ENCODE assay signal across 8 mouse cellular contexts in the genomic region with DNA sequence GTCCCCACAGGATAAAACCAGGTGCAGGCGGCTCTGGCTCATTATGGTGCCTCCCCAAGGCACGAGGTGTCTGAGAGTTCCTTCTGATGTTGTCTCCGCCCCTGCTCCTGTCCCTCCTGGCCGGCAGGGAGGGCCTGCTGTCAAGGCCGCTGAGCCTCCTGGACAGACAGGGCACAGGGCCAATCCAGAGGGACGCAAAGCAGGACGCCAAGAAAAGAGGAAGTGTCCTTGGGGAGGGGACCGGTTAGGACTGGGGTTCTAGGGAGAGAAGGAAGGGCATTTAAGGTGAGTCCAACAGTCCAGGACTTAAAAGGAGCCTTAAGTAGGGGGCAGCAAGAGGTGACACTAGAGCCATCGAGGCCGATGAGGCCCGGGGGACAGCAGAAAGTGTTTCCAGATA. TPM values are rescaled to one million over a fixed set of nuclear protein-coding genes. Genes with fewer than 3 reads are reported as not detected.
DNase-seq lines count a peak whose midpoint lies in the region; ATAC-seq lines count a peak whose summit lies in the region.

No protein-coding gene starts in this region.

- H3K4me3 ChIP-seq in heart, embryonic 14.5 days (ENCODE audit: control insufficient read depth in 1 of 2, insufficient read depth in 1 of 2, low read depth in 1 of 2, low read length in 2 of 2) = peak overlapping the region; percentile 73 to 83
- H3K4me3 ChIP-seq in kidney, embryonic 16.5 days (ENCODE audit: low read length) = peak overlapping the region; percentile 73

- H3K4me2 ChIP-seq in heart, embryonic 14.5 days (ENCODE audit: low read length) = peak overlapping the region; percentile 99
- H3K4me2 ChIP-seq in kidney, embryonic 16.5 days (replicated peaks; ENCODE audit: low read depth, low read length) = peak overlapping the region; percentile 96

- WGBS in heart, embryonic 14.5 days = 3% methylated on average over 11 of the region's 11 CpGs
- WGBS in kidney, embryonic 16.5 days = 6% methylated on average over 11 of the region's 11 CpGs

- H3K27ac ChIP-seq in heart, embryonic 14.5 days (replicated peaks in 1 of 2; ENCODE audit: control insufficient read depth in 1 of 2, insufficient read depth in 1 of 2, low read depth in 2 of 2, low read length in 2 of 2) = peak overlapping the region; percentile 18 to 98; a peak in 3 of 4 replicates
- peak overlapping the region; percentile 47 for H3K27ac ChIP-seq in kidney, embryonic 16.5 days (ENCODE audit: low read length)

- peak; percentile 27 for DNase-seq in right cerebral cortex, postnatal 4 days
- no peak for DNase-seq in right cerebral cortex, postnatal 25 days
- DNase-seq in adrenal gland, postnatal 4 days (ENCODE audit: low spot score in 2 of 2) = peak; percentile 50 to 69
- DNase-seq in lung, postnatal 14 days = peak; percentile 88
- DNase-seq in splenic B cell, adult 2 months (ENCODE audit: low read depth, low spot score) = peak; percentile 47
- no peak for DNase-seq in left cerebral cortex, postnatal 36 days (ENCODE audit: low spot score in 2 of 2)

- 0 out of 2 replicates have a peak, but pooled peaks have one; percentile 11 for ATAC-seq in heart, embryonic 14.5 days (ENCODE audit: insufficient number of reproducible peaks, insufficient read depth, low FRiP score, low read depth)
- peak; percentile 22; the same call in 1 of the 2 replicates for ATAC-seq in kidney, embryonic 16.5 days (ENCODE audit: low FRiP score, low TSS enrichment)

- intact Hi-C loops in left cerebral cortex, postnatal 36 days (cut with DNase I) = loop anchor here (2.0 kb wide), 1 partner anchor 33 kb away; no protein-coding TSS in a partner anchor

- no peaks in the 10 kb centered on the region for H3K9me3 ChIP-seq in heart, embryonic 14.5 days (ENCODE audit: control insufficient read depth, low read length)
- no peaks in the 10 kb centered on the region for H3K9me3 ChIP-seq in kidney, embryonic 16.5 days (ENCODE audit: low read length)

- peak overlapping the region; percentile 87 for H3K9ac ChIP-seq in heart, embryonic 14.5 days (ENCODE audit: low read length)
- peak overlapping the region; percentile 41; the same call in 1 of the 2 replicates for H3K9ac ChIP-seq in kidney, embryonic 16.5 days (replicated peaks; ENCODE audit: low read length)

- H3K27me3 ChIP-seq in heart, embryonic 14.5 days (ENCODE audit: control insufficient read depth, insufficient read depth, low read length) = no peaks in the 10 kb centered on the region
- H3K27me3 ChIP-seq in kidney, embryonic 16.5 days (ENCODE audit: insufficient read depth, low read length) = no peaks in the 10 kb centered on the region; the same call in 1 of the 2 replicates
- no peaks in the 10 kb centered on the region for H3K27me3 ChIP-seq in splenic B cell, adult 2 months (ENCODE audit: control insufficient read depth, insufficient read depth, low read length, poor library complexity, severe bottlenecking)

- H3K36me3 ChIP-seq in heart, embryonic 14.5 days (ENCODE audit: control insufficient read depth, insufficient read depth, low read length) = no peaks in the 10 kb centered on the region
- H3K36me3 ChIP-seq in kidney, embryonic 16.5 days (ENCODE audit: insufficient read depth, low read length) = no peaks in the 10 kb centered on the region
- H3K36me3 ChIP-seq in splenic B cell, adult 2 months (ENCODE audit: control insufficient read depth, insufficient read depth, low read length, poor library complexity, severe bottlenecking) = no peaks in the 10 kb centered on the region

- peaks cover 25% of the 10 kb centered on the region in 2 experiments for H3K4me1 ChIP-seq in heart, embryonic 14.5 days (ENCODE audit: control insufficient read depth in 2 of 2, insufficient read depth in 2 of 2, low read length in 2 of 2)
- H3K4me1 ChIP-seq in kidney, embryonic 16.5 days (ENCODE audit: insufficient read depth, low read length) = peaks cover 32% of the 10 kb centered on the region

RNA-seq across cellular contexts. Expression of a gene that starts 0.5 kb away (rescaled TPM):
- 100 to 1,000 TPM; 225 to 242 TPM for total RNA-seq in adrenal gland, postnatal 4 days (2021)
- 29.2 and 34.9 TPM in 2 replicates for polyA plus RNA-seq in heart, embryonic 14.5 days (2014; fragmentation: Nextera tagmentation; extraction: Ambion mirVana)
- 44.5 and 46.4 TPM in 2 replicates for polyA plus RNA-seq in kidney, embryonic 16.5 days (2015; fragmentation: Nextera tagmentation; extraction: Ambion mirVana)
- total RNA-seq in left cerebral cortex, postnatal 36 days (2021) = 10 to 100 TPM; 25.5 to 31.1 TPM

RNA-seq across cellular contexts. Expression of a gene that starts 38.8 kb away (rescaled TPM):
- total RNA-seq in adrenal gland, postnatal 4 days (2021) = 10 to 100 TPM; 11.0 to 11.9 TPM
- polyA plus RNA-seq in heart, embryonic 14.5 days (2014; fragmentation: Nextera tagmentation; extraction: Ambion mirVana) = 4.1 and 4.8 TPM in 2 replicates
- 11.2 and 11.6 TPM in 2 replicates for polyA plus RNA-seq in kidney, embryonic 16.5 days (2015; fragmentation: Nextera tagmentation; extraction: Ambion mirVana)
- total RNA-seq in left cerebral cortex, postnatal 36 days (2021) = 10 to 100 TPM; 10.7 TPM

RNA-seq across cellular contexts. Expression of a gene that starts 38.9 kb away (rescaled TPM):
- 10 to 100 TPM; 70.8 to 71.9 TPM for total RNA-seq in adrenal gland, postnatal 4 days (2021)
- polyA plus RNA-seq in heart, embryonic 14.5 days (2014; fragmentation: Nextera tagmentation; extraction: Ambion mirVana) = 102 and 112 TPM in 2 replicates
- 117 and 125 TPM in 2 replicates for polyA plus RNA-seq in kidney, embryonic 16.5 days (2015; fragmentation: Nextera tagmentation; extraction: Ambion mirVana)
- total RNA-seq in left cerebral cortex, postnatal 36 days (2021) = 10 to 100 TPM; 49.8 to 55.3 TPM

Comparison
In these comparisons a context has a peak if more than half of its experiments do, and no peak if none do; other contexts are left out.
1. DNase-seq: peak in right cerebral cortex, postnatal 4 days (single experiment), adrenal gland, postnatal 4 days (2 of 2), lung, postnatal 14 days (single experiment) and splenic B cell, adult 2 months (single experiment); none in right cerebral cortex, postnatal 25 days (single experiment) and left cerebral cortex, postnatal 36 days (0 of 2).
2. RNA of a gene that starts 0.5 kb away (total RNA-seq): 225 to 242 TPM in adrenal gland, postnatal 4 days; 25.5 to 31.1 TPM in left cerebral cortex, postnatal 36 days; every median in the first group is over 4 times any median in the second.